Mouse (Mus musculus) G1E (cell line): ENCODE measurements around the gene Nek1.

ENCODE experiments used
- CTCF ChIP-seq: IDR thresholded peaks from 2 replicates; pipeline ENCODE4 v1.5.1; 2012; ENCODE audit warnings: low read depth, low read length, inconsistent platforms, mixed read lengths
- GATA1 ChIP-seq: IDR thresholded peaks from 2 replicates; pipeline ENCODE4 v1.6.1; 2012; ENCODE audit warnings: borderline replicate concordance, low read length, inconsistent platforms, mixed read lengths
- POLR2AphosphoS5 ChIP-seq: IDR thresholded peaks from 2 replicates; pipeline ENCODE4 v1.6.1; 2012; ENCODE audit warnings: low read depth, low read length, inconsistent platforms; ENCODE audit not compliant: insufficient replicate concordance

DNA sequence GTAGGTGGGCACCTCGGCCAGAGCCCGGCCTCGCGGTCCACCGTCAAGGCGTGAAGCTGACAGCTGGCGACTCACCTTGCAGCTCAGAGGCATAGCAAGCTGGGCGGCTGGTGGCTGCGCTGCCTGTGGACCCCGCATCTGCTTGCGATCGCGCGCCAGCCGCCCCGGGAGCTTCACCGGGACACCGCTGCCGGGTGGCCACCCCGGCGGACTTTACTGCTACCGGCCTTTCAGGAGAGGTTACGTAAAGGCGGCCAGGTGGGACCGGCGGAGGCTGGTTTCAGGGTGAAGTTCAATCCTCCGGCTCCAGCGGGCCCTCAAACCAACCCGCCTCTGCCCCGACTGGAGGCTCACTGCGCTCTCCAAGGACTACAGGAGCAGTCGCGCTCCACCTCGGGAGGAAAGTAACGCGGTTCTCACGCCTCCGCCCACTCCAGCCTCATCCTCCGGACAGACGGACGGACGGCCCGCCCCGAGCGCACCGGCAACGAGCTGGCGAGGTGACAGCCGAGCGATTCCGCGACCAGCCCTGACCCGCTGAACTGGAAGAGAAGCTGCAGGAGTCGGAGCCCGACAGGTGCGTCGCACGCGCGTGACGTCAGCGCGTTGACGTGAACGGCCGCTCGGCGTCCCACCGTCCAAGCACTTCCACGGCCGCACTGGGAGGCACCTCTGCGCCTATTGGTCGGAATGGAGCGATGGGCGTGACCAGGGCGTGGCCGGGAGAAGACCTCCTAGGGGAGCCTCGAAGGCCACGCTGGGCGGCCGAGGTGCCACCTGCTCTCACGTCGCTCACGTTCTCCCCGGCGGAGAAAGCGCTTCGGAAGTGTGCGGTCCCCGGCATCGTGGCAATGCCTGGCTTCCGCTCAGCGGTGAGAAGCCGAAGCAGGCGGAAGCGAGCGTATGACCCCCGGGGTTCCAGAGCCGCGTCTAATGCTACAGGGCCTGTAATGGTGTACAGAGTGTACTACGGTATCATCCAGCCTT, 10.0 kb upstream of the Nek1 start, which contains the start of gene Clcn3:
- TF ChIP-seq CTCF (no peak), POLR2AphosphoS5 (no peak), GATA1 (no peak)
